In the genomic region with DNA sequence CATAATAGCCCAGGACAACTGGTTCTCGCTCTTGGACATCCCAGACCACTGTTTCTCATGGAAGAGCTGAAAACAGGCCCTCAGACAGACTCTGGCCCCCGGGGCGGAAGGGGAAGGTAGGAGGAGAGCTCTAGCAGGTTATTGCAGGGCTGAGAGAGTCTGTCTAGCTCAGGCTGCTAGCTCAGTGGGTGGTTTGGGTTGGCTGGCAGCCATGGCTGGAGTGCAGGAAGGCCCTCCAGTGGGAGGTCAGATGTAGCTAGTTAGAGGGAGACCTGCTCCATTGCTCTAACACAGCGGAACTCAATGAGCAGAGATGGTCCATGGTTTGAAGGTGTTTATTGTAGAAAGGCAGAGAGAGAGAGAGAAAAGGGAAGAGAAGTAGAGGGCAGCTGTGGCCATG, we compare ENCODE assay signal across 9 mouse cellular contexts.
"Had no signal": no experiment of that assay in that cellular context is flagged by ENCODE, and none has a peak within 500 bp of the region (broad histone marks: within the 10 kb centered on the region; RNA-seq: fewer than 3 reads in every experiment).

No protein-coding gene starts in this region.

- H3K4me3 ChIP-seq: limb, embryonic 15.5 days; liver, embryonic 12.5 days; midbrain, embryonic 13.5 days; myocyte had no signal

- H3K27me3 ChIP-seq: limb, embryonic 15.5 days; liver, embryonic 12.5 days; midbrain, embryonic 13.5 days had no signal

- H3K9ac ChIP-seq: limb, embryonic 15.5 days; liver, embryonic 12.5 days; lung, embryonic 14.5 days; midbrain, embryonic 13.5 days had no signal

- H3K36me3 ChIP-seq: limb, embryonic 15.5 days; liver, embryonic 12.5 days; midbrain, embryonic 13.5 days had no signal

- H3K4me1 ChIP-seq: limb, embryonic 15.5 days; liver, embryonic 12.5 days had no signal

- H3K27ac ChIP-seq: limb, embryonic 15.5 days; liver, embryonic 12.5 days; midbrain, embryonic 13.5 days had no signal

- H3K4me2 ChIP-seq: limb, embryonic 15.5 days; liver, embryonic 12.5 days; lung, embryonic 14.5 days; midbrain, embryonic 13.5 days had no signal

- H3K9me3 ChIP-seq: limb, embryonic 15.5 days; liver, embryonic 12.5 days; midbrain, embryonic 13.5 days had no signal

- DNase-seq: kidney, postnatal 25 days; layer of hippocampus, adult 9-11 months; layer of hippocampus, postnatal 36 days; lung, embryonic 14.5 days; thymus, postnatal 4 days had no signal

- ATAC-seq: liver, embryonic 12.5 days; midbrain, embryonic 13.5 days had no signal
